Mouse (Mus musculus) left cerebral cortex, postnatal 14 days (tissue): ENCODE data around the gene 2410002F23Rik. TPM values are rescaled to one million over a fixed set of nuclear protein-coding genes. Genes with fewer than 3 reads are reported as not detected.

Source experiments
- total RNA-seq, 2 experiments: library from RNA; stranded (reverse); gene quantifications; 2 replicates each; pipeline ENCODE4 v1.2.3; 2021

2410002F23Rik gene
- total RNA-seq, 2 experiments from 2014 or later = 88.7 to 94.1 TPM

Other genes with a start within 250 kb of the 2410002F23Rik start
- not detected for gene Klk1b26, start 234.6 kb upstream of the 2410002F23Rik start, total RNA-seq
- not detected for gene Klk1b27, start 194.4 kb upstream of the 2410002F23Rik start, total RNA-seq
- not detected for gene Klk1b21, start 144.4 kb upstream of the 2410002F23Rik start, total RNA-seq
- not detected for gene Klk1b22, start 134.0 kb upstream of the 2410002F23Rik start, total RNA-seq
- gene Klk1b16, start 110.0 kb upstream of the 2410002F23Rik start, total RNA-seq = not detected
- not detected for gene Klk1b24, start 58.5 kb upstream of the 2410002F23Rik start, total RNA-seq
- gene Klk1b3, start 48.5 kb upstream of the 2410002F23Rik start, total RNA-seq = not detected
- gene Klk1b4, start 39.3 kb upstream of the 2410002F23Rik start, total RNA-seq = not detected
- not detected for gene Klk1b5, start 30.8 kb upstream of the 2410002F23Rik start, total RNA-seq
- gene Klk1, start 21.4 kb upstream of the 2410002F23Rik start, total RNA-seq = not detected
- gene Gm36864, start 10.5 kb upstream of the 2410002F23Rik start, total RNA-seq = not detected
- 1 to 10 TPM; 1.5 to 2.0 TPM for gene 1700028J19Rik, start within 50 bp of the 2410002F23Rik start, total RNA-seq
- gene Acp4, start 10.7 kb downstream of the 2410002F23Rik start, total RNA-seq = not detected
- gene Gm15517, start 14.7 kb downstream of the 2410002F23Rik start, total RNA-seq = not detected
- gene Clec11a, start 60.2 kb downstream of the 2410002F23Rik start, total RNA-seq = 1 to 10 TPM; 2.6 to 3.6 TPM
- 100 to 1,000 TPM; 512 to 537 TPM for gene Shank1, start 63.5 kb downstream of the 2410002F23Rik start, total RNA-seq
- gene Syt3, start 137.4 kb downstream of the 2410002F23Rik start, total RNA-seq = 10 to 100 TPM; 77.1 to 81.9 TPM
- 1 to 10 TPM; 2.3 TPM for gene 1700008O03Rik, start 139.1 kb downstream of the 2410002F23Rik start, total RNA-seq
- 100 to 1,000 TPM; 269 to 330 TPM for gene Lrrc4b, start 182.3 kb downstream of the 2410002F23Rik start, total RNA-seq
- 10 to 100 TPM; 11.2 to 13.4 TPM for gene Aspdh, start 218.7 kb downstream of the 2410002F23Rik start, total RNA-seq
- gene Josd2, start 221.3 kb downstream of the 2410002F23Rik start, total RNA-seq = 10 to 100 TPM; 60.6 to 63.2 TPM
- gene Emc10, start 249.8 kb downstream of the 2410002F23Rik start, total RNA-seq = 100 to 1,000 TPM; 145 to 164 TPM
- gene Fam71e1, start 249.9 kb downstream of the 2410002F23Rik start, total RNA-seq = 10 to 100 TPM; 26.5 to 32.5 TPM